Mouse (Mus musculus) ES-Bruce4 (cell line): Measurements from ENCODE around the gene Spata5.

Experiments
- CTCF ChIP-seq: IDR thresholded peaks from one replicate; pipeline ENCODE4 v1.8.1; 2011; ENCODE audit warnings: low read depth, low read length
- EP300 ChIP-seq: IDR thresholded peaks from 2 replicates; pipeline ENCODE4 v1.6.1; 2011; ENCODE audit warnings: low read depth, low read length; ENCODE audit not compliant: insufficient read depth
- POLR2A ChIP-seq: IDR thresholded peaks from one replicate; pipeline ENCODE4 v1.8.1; 2011; ENCODE audit warnings: low read length; ENCODE audit not compliant: insufficient read depth

DNA sequence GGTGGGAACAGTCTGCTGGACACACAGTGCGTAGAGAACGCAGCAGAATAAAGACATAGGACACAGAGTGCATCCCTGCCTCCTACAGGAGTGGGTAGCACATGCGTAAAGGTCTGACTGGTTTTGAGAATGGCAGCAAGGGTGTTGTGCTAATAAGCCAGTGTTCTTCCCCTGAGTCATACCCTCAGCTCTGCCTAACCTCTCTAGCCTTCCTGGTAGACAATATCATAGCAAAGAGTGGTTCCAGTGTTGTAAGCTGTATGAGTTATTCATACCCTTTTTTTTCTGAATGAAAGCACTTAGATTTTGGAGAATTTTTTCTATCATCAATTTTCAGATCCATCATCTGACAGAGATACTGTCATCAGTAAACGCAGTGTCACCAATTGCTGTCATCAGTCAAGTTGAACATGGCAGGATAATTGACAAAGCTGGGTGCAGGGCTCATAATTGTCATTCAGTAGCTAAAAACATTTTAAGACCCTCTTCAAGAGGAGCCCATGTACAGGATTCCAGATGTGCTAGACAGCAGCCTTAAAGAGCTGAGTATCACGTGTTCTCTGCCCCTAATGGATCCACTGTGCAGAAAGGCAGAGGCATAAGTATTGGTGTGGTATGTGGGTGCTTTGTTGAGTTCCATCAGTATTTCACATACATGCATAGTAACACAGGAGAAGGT, 22.6 kb upstream of the Spata5 start:
- no peak for TF ChIP-seq CTCF
- no peak for TF ChIP-seq POLR2A
- no peak for TF ChIP-seq EP300
